Mouse (Mus musculus): ENCODE data around the gene Fam241a.

The Fam241a gene

DNA sequence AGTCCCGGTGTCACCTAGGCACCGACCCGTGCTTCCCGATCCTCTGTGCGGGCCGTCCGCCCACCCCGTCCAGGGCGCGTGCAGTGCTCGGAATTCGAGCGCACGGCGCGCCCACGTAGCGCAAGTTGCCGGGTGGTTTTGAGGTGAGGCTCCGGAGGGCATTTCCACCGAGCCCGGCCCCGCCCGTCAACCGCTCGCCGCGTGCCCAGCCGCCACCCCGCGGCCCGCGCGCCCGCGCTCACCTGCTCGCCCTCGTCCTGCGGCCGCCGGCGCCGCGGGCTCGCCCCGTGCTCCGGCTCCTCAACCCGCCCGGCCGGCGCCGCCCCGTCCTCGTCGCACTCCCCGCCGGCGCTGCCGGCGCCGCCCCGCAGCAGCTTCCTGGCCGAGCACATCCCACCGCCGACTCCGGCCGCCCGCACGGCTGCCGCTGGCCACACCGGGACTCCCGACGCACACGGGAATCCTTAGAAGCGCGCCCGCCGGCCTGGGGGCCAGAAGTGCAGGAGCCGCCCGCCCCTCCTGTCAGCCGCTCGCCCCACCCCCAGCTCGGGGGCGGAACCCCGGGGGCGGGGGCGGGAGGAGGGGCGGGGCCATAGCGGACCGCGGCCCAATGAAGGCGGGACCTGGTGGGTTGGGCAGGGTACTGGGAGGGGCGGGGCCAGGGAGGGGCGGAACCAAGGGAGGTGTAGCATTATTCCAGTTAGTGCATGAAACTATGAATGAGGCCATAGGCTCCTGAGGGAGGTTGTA lies at the start of gene Fam241a:
Gene Fam241a, minus strand, starts transcription at position 533 of the 750 bp plus-strand sequence.
- peak; percentile 93 for DNase-seq (ENCODE audit: low spot score)

DNA sequence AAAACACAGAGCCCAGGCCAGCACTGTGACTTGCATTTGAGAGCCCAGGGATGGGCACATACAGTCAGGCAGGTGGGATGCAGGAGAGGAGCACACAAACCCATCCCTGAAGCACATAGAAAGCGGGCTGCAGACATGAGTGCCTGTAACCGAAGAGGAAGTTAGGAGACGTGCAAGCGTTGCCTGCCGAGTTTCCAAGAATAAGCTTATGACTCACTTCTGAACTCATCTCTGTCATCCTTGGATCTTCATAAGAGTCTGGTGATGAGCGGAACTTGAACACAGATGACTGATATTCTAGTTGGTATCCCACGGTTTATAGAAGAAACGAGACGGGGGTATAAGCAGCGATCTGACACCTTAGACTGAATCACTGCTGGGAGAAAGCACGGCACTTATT lies 36.3 kb upstream of the Fam241a start:
- no peak for DNase-seq (ENCODE audit: low spot score)

DNA sequence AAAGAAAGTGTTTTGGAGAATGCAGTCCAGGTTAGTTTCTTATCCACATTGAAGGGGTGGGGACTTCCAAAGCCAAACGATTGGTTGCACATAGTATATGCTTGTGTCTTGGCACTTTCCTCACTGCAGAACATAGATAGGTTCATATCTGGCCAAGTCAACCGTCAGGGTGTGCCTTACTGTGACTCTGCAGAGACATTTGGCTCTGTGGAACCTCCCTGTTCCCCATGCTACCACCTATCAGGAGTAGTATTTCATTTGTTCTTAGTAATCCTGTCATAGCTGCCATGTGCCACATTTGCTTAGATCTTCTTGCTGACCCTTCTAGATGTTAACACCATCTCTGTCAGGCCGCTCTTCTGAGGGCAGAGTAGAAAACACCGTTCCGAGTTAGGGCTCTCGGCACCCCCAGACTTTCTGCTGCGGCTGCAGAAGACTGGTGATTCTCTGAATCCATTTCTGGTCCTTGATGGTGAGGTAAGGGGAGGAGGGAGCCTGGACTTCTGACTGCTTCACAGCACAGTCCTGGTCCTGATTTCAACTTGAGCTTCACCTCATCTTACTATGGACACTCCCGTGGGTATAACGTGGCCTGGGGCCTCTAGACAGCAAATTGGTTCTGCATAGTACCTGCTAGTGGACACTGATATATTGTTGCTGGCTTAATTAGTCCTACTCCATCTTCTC lies 34.3 kb upstream of the Fam241a start:
- DNase-seq (ENCODE audit: low spot score): peak; percentile 62

DNA sequence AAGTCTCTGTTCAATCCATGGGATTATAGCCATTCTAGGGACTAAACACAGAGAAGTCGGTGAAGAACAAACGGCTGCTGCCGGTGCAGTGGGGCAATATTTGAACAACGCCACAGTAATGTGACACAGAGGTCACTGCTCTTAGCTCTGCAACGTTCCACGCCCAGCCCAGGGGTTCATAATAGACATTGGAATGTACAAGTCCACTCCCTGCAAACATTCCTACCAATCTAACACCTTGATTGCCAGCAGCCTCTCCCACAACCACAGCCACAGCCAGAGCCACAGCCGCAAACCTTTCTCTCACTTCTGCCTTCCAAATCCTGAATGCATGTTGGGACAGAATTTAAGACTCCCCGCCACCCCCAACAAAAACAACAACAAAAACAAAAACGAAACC lies 33.8 kb upstream of the Fam241a start:
- DNase-seq (ENCODE audit: low spot score): no peak

DNA sequence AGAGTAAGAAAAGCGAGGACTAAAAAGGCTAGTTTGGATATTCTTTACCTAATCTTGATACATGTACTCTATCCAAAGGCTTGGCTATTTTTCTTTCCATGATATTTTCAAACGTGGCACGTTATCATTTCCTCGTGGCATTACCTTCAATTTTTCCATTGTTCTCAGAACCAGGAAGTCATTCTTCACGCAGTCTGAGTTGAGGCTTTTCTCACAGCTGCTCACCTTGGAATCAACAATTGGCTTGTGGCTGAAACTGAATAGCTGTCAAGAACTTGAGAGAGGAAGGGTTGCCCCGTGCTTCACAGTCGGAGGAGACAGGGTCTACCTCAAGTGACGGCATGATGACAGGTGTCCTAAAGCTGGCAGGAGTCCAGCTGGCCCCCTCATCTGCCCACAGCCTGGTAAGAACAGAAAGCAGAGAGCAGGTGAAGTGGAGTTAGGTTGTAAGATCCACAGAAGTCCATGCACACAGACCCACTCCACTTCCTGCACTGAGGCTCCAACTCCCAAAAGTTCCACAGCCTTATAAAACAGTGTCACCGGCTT lies 30.6 kb upstream of the Fam241a start:
- no peak for DNase-seq (ENCODE audit: low spot score)

DNA sequence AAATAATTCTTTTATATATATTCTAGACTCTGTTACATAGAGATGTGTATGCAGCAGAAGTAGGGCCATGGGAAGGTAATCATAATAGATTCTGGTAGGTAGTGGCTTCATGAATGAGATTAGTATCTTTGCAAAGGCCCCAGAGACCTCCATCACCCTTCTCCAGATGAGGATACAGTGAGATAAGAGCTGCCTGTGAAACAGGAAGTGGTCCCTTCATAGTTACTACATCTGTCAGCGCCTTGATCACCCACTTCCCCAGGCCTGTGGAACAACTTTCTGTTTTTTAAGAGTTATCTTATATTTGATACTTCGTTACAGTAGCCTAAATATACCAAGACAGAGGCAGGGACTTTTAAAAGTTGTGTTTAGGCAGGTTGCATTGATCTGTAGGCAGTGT lies 28.3 kb upstream of the Fam241a start:
- no peak for DNase-seq (ENCODE audit: low spot score)

DNA sequence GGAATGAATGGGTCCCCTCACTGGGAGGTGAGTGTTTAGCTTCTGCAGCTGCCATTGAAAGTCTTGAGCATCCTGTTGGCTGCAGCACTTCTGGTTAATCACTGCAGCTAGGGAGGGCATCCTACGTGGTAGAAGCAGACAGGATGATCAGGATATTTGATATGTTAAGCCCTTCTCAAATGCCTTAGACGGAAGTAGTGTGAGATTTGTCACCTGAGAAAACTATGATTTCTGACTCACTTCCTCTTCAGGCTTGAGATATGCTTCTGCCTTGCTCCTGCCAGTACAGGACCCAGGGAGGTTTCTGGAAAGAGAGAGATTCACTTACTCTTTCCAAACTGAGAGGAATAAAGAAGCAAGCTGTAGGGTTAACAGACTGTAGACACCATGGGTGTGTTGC lies 27.1 kb upstream of the Fam241a start:
- no peak for DNase-seq (ENCODE audit: low spot score)

DNA sequence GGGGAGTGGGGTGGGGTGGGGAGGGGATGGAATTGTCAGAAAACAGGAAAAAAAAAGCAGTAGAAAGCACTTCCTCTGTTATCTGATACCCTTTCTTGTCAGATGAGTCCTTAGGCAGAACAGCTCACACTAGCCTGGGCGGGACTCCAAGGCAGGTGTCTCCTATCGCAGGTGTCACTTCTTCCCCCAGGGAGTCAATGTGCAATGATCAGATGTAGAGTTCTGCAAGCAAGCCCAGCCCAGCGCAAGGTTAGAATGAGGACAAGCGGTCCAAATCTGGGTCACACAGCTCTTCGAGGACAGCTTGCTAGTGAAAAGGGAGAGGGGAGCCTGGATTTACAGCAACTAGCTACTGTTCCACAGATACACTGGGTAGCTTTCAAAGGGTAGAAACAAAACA lies 26.0 kb upstream of the Fam241a start:
- DNase-seq (ENCODE audit: low spot score): no peak

DNA sequence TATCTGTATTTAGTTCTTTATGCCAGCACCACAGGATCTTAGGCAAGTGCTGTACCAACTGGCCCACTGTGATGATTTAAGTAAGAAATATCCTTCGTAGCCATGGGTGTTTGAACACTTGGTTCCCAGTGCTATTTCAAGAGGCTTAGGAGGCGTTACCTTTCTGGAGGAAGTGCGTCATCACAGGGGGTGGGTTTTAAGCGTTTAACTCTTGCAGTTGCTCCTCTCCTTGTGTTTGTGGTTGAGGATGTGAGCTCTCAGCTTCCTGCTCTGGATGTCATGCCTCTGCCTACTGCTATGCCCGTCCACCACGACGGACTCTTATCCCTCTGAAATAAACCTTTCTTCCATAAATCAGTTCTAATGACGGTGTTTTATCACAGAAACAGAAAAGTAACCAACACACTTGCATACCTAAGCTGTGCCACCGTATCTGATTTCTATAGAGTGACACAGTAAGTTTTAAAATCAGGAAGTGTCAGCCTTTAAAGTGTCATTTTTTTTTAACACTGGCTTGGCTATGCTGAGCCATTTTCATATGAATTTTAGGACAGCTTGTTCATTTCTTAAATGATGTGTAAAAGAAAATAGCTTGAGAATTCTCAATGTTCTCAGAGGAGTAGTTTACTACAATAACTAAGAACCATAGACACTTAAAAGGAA lies 22.0 kb upstream of the Fam241a start:
- no peak for DNase-seq (ENCODE audit: low spot score)

DNA sequence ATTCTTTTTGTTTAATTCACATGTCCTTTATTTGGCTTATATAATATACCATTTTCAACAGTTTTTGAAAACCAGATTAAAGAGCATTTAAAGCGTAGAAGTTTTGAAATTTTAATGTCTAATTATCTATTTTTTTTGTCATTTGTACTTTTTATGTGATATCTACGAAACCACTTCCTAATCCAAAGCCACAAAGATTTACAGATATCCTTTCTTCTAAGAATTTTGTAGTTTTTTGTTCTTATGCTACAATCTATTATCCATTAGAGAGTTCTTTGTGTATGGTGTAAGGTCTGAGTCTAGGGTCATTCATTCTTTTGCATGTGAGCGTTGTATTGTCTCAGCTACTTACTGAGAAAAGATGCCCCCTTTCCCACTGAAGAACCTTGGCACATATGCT lies 21.4 kb upstream of the Fam241a start:
- DNase-seq (ENCODE audit: low spot score): no peak

DNA sequence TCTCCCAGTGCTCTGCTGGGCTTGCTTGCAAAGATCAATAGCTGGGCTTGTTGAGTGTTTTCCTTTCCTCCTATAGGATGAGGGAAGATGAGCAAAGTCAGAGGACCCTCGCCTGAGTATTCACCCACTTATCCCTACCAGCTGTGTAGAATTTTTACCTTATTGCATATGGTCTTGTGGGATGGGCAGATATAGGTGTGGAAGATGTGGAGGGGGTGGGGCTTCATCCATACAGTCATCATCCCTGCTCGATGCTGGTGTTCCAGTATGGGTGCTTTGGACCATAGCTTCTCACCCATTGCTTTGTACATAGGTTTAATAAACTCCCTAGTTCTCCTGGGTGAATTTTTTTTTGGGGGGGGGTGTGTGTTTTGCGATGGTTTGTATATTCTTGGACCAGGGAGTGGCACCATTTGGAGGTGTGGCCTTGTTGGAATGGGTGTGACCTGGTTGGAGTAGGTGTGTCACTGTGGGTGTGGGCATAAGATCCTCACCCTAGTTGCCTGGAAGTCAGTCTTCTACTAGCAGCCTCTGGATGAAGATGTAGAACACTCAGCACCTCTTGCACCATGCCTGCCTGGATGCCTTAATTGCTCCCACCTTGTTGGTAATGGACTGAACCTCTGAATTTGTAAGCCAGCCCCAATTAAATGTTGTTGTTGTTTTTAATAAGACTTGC lies 19.7 kb upstream of the Fam241a start:
- DNase-seq (ENCODE audit: low spot score): no peak

DNA sequence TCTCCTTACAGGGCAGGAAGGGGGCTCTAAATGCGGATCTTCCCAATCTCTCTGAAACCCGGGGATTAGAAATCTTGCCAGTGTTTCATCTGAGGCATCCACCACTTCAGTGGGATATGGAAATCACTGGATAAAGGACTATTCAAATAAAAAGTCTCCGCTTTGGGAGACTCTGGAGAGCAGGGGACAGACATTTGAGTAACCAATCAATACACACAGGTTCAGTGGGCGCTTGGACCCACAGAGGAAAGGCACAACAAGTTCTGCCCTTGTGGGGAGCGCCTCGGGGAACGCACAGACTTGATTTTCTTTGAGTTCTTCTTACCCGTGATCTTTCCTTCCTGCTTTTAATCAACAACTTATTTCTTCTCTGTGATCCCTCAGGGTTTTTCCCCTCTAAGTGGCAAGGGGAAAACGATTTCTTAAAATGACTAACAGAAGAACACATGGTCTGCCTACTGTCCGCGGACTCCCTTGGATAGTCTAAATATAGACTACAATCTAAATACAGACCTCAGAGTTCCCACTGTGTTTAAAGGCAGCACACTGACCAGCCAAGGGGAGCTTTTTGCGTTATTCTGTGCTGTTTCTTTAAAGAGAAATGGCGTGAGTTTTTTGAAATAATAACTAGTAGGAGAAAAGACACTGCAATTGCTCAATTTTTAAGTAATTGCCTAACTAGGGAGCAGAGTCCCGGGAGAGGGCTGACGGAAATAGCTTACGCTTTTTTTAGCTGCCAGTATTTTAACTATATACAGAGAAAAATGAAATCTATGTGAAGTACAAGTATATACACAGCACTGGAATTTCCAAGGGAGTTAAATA lies 18.0 kb upstream of the Fam241a start:
- no peak for DNase-seq (ENCODE audit: low spot score)

DNA sequence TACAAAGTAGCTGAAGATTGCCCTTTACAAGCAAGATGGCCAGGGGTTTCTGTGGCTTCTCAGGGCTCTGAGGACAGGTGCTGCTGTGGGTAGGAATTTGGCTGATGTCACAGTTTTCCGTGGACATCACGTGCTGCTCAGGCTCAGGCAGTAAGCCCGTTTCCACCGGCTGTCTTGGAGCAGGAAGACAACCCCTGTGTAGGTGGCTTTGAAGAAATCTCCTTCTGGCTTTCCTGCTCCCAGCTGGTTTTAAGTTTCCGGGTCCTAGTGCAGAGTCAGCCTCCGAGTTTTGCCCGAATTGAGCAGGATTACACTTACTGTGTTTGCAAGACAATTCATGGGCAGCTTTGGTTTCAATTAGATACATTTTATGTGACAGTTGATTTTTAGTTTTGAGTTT lies 13.8 kb upstream of the Fam241a start:
- DNase-seq (ENCODE audit: low spot score): no peak

DNA sequence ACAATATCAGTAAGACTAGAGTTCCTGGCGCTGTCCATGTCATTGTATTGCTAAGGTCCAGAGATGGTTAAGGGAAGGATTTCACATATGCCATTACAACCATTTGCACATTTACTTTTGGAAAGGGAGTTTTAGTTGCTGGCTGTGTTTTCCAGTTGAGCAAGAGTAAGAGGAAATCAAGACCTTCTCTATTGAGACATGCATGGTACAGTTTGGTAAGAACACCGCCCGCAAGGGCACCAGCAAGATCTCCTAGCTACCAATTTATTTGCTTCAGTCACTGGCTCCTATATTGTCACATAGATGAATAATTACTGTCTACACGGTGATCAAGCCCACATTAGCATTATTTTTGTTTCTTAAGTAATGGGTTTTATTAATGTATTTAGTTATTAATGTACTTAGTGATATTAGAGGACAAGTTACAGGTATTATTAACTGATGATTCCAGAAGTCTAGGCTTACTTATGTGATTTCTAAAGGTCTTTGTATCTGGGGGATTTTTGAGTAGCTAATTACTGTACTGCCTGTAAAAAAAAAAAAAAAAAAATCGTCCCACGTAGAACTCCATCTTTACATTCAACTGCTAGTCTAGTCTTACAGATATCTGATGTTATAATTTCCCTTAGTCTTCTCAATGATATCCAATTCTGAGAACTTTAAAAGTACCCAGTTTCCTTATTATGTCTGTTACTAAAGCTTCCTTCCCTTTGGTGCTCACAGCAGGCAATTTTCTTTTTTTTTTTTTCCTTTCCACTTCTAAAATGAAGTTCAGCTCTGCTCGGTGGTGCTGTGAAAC lies 944 bp downstream of the Fam241a start:
- DNase-seq (ENCODE audit: low spot score): no peak

DNA sequence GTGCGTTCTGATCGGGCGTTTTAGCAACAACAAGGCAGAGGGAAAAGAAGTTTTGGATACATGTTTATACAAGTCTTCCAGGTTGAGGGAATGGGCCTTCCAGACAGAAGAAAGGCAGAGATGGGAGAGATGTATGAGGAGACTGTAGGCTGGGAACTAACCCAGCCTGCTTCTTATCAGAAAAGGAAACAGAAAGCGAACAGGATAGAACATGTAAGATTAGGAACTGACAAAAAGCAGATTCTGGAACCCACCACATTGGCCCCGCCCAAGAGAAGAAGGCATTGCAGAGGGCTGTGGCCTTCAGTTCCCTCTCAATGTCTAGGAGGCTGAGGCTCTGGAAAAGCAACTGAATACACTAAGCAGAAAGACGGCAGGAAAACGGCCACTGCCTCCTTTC lies 2.2 kb downstream of the Fam241a start:
- peak; percentile 33 for DNase-seq (ENCODE audit: low spot score)

DNA sequence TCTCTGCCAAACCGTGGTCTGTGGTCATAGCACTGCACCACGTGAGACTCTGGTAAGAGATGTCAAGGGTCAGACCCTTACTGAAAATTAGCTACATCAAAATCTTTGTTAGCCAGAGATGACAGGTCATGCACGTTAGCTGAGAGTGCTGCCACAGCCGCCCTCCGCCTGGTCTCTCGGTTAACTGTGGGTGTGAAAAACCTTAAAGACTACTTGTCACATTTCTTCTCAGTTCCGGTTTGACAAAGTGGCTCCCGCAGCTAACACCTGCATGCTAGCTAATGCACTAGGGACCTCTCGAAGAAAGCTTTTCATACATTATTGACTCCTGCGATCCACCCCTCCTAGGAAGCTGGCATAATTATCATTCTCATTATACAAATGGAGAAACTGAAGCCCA lies 4.2 kb downstream of the Fam241a start:
- no peak for DNase-seq (ENCODE audit: low spot score)

DNA sequence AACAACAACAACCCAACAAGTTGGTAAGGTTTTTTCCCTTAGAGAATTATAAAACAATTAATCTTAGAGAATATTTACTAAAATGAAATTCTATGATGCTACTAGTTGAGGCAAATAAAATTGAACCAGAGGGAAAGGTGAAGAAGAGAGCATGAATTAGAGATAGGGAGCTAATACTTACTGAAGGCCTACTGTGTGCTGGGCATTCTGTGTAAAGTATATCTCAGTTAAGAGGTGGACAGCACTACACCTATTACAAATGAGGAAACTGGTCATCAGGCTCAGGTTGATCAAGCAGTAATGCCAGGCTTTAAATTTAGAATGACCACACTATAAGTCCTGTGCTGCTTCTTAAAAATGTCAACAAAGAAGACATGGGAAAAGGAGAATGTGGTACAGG lies 6.1 kb downstream of the Fam241a start:
- no peak for DNase-seq (ENCODE audit: low spot score)

DNA sequence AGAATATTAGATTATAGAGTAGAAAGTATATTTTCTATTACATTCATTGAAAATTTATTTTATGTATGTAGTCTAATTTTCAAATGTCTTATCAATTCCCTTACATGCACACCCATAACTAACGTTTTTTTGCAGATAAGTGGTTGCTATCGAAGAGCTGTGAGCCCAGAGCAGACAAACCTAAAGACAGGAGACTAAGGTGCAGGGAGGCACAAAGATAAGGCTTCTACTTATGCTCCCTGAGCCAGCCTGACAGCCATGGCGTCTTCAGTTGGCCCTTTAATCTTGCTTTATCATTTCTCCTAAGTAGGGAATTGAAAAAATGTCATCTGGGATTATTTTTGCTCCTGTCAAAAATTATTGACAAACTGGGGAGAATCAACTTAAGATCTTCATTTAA lies 6.6 kb downstream of the Fam241a start:
- no peak for DNase-seq (ENCODE audit: low spot score)

DNA sequence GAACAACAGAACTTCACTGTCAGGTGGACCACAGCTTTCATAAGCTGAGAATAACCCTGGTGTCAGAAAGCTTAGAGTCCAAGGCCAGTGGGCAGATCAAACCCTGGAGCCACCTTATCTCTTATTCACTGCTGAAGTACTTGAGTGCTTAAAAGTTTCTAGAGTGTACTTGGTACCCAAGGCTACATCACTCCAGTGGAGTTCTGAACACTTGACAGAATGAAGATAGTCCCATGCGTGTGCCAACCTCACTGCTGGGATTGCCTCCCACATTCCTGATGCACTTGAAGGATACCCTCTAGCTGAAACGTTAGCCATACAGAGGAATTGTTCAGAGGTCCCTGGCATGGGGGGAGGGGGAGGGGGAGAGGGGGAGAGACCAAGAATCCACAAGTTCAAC lies 14.4 kb downstream of the Fam241a start:
- no peak for DNase-seq (ENCODE audit: low spot score)

DNA sequence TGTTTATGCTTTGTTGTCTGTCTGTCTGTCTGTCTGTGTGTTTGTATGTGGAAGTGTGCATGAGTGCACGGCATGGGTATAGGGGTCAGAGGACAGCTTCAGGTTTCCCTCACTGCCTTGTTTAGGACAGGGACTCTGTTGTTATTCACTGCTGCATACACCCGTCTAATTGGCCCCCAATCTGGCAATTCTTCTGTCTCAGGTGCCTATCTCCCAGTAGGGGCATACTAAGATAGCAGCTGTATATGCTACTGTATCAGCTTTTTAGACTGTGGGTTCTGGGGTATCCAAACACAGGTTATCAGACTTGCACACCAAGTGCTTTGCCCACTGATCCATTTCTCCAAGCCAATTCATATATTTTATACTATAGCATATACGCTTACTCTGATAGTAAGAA lies 16.2 kb downstream of the Fam241a start:
- DNase-seq (ENCODE audit: low spot score): no peak

DNA sequence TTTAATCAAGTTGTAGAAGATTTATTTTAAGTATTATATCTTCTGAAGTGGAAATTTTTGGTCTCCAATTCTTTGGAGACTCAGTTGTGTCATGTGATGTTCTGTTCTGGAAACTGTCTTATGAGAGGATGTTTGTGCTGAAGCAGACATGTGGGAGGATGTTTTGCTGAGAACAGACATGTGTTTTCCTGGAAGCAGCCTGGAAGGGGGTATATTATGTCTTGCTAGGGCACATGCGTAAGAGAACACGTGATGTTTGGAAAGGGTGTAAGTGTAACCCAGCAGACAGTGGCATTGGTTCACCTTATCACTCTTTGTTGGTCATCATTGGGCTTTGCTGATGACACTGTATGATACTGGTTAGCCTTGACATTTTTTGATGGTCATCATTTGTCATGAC lies 20.6 kb downstream of the Fam241a start:
- no peak for DNase-seq (ENCODE audit: low spot score)

Measured in spleen, adult 12 weeks (tissue).